Mouse (Mus musculus) right cerebral cortex, postnatal 10 days (tissue): ENCODE data around the gene Ncor1.

Source experiments
- DNase-seq, 2 experiments: peaks; one replicate each; pipeline ENCODE4 v3.0.0; 2021; ENCODE audit warnings: low spot score in 2 of 2

The Ncor1 gene

DNA sequence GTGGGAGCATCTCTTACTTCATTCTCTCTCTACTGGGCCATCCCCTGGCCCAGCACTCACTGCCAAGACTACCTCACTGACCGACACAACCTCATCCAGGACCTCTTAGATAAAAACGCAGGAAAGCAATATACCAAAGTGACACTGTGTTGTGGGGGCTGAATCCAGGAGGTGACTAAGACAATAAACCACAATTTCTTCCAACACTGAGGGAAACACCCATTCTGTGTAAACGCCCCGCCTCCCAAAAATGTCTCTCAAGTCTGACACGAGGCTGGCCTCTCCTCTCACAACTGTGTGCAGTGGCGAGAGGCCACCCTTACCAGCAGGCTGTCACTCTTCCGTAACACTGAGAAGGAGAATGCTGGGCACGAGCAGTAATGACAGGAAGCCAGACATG is 190.0 kb downstream of the Ncor1 start:
- DNase-seq, result no peak

- no peak for DNase-seq
These were observed 191.7 kb downstream of the Ncor1 start for GRCm38 (mm10) chr11:62266466-62267214.
